Mouse (Mus musculus): ENCODE results near the gene Chrna4. TPM values are rescaled to one million over a fixed set of nuclear protein-coding genes. Genes with fewer than 3 reads are reported as not detected.

The Chrna4 gene
- polyA plus RNA-seq, 1 experiment, result not detected

DNA sequence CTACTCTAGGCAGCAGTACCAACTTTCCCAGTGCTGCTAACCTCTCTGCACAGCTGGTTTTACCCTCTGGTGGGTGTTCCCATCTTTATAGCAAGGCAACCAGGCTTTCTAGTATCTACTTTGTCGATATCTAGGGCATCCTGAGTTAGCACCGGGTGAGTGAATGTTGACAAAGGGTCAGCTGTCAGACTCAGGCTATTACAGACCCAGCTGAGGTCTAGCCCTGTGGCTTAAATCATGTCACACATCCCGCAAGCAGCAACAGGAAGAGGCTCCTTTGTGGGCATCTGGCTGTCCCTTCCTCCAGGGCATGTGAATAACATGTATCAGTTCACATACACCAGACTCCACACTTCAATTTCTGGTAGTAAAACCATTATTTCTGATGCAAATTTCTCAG, 14.8 kb upstream of the Chrna4 start:
- Histone ChIP-seq H3K36me3 (ENCODE audit: control insufficient read depth, insufficient read depth) (no peaks in the 10 kb centered on the region), H3ac (ENCODE audit: control insufficient read depth, insufficient read length) (no peak overlapping the region), H3K4me3 (no peak overlapping the region), H3K27me3 (ENCODE audit: control insufficient read depth, insufficient read depth, insufficient read length) (peaks cover 70% of the 10 kb centered on the region), H3K79me2 (ENCODE audit: control insufficient read depth, insufficient read depth) (no peaks in the 10 kb centered on the region), H3K4me2 (ENCODE audit: low read depth) (no peak overlapping the region)
- TF ChIP-seq REST (IDR thresholded peaks at IDR 0.05; ENCODE audit: insufficient read depth, insufficient read length) (no peak), MYOD1 (IDR thresholded peaks at IDR 0.05; ENCODE audit: control insufficient read depth in 1 of 3, insufficient read length in 2 of 3, low read depth in 2 of 3) (no peak), USF1 (IDR thresholded peaks at IDR 0.05; ENCODE audit: low read depth) (no peak), TCF3 (IDR thresholded peaks at IDR 0.05; ENCODE audit: insufficient read length, low read depth) (no peak), MAX (IDR thresholded peaks at IDR 0.05; ENCODE audit: low read depth) (no peak)

DNA sequence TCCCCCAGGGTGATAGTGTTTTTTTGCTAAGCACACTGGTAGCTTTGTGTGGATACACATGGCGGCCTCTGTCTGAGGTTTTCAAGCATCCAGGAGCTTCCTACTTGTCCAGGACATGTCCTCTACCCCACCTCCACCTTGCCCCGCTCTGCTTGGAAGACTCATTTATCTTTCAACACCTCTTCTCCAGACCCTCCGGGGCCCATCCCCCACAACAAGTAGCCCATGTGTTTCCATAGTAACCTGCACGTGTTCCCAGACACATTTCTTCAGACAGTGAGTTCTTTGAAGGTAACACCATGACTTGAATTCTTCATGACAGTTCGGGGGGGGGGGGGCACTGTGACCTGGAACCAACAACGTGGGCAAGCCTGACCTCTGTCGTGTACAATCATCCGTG, 14.0 kb upstream of the Chrna4 start:
- Histone ChIP-seq H3K27me3 (ENCODE audit: control insufficient read depth, insufficient read depth, insufficient read length) (peaks cover 73% of the 10 kb centered on the region), H3K36me3 (ENCODE audit: control insufficient read depth, insufficient read depth) (no peaks in the 10 kb centered on the region), H3ac (ENCODE audit: control insufficient read depth, insufficient read length) (no peak overlapping the region), H3K4me2 (ENCODE audit: low read depth) (no peak overlapping the region), H3K4me3 (no peak overlapping the region), H3K79me2 (ENCODE audit: control insufficient read depth, insufficient read depth) (no peaks in the 10 kb centered on the region)
- TF ChIP-seq TCF3 (IDR thresholded peaks at IDR 0.05; ENCODE audit: insufficient read length, low read depth), result no peak
- TF ChIP-seq TCF12 (IDR thresholded peaks at IDR 0.05; ENCODE audit: insufficient read depth, poor library complexity, severe bottlenecking), result no peak
- TF ChIP-seq CEBPB (IDR thresholded peaks at IDR 0.05; ENCODE audit: insufficient read depth, poor library complexity, severe bottlenecking), result no peak
- TF ChIP-seq POLR2AphosphoS2 (IDR thresholded peaks at IDR 0.05; ENCODE audit: insufficient read length, low read depth), result no peak
- no peak for TF ChIP-seq MYOD1 (IDR thresholded peaks at IDR 0.05; ENCODE audit: control insufficient read depth in 1 of 3, insufficient read length in 2 of 3, low read depth in 2 of 3)
- TF ChIP-seq SRF (IDR thresholded peaks at IDR 0.05; ENCODE audit: control insufficient read depth, insufficient read length, low read depth), result no peak
- no peak for TF ChIP-seq MYOG (IDR thresholded peaks at IDR 0.05; ENCODE audit: control insufficient read depth in 1 of 3, insufficient read depth in 1 of 3, insufficient read length in 2 of 3, low read depth in 2 of 3)
- TF ChIP-seq E2F4 (IDR thresholded peaks at IDR 0.05; ENCODE audit: insufficient read depth), result no peak
- TF ChIP-seq POLR2A (IDR thresholded peaks at IDR 0.05; ENCODE audit: insufficient read length, low read depth), result no peak
- TF ChIP-seq MAX (IDR thresholded peaks at IDR 0.05; ENCODE audit: low read depth), result no peak
- no peak for TF ChIP-seq USF1 (IDR thresholded peaks at IDR 0.05; ENCODE audit: low read depth)
- TF ChIP-seq REST (IDR thresholded peaks at IDR 0.05; ENCODE audit: insufficient read depth, insufficient read length), result no peak

DNA sequence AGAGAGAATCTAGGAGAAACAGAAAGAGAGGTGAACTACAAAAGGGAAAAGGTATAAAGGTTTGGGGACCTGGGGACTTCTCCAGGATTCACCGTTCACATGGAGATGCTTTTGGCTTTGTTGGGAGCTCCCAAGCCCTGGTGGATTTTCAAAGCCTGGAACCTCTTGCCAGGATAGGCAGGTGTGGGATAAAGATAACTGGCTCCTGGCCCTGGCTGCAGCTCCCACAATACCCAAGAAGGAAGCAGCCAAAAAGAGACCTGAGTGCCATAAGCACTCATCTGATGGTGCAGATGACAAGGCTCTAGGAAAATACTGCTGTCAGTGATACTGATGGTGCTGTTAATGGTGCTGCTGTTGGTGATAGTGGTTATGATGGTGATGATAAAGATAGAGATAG, 8.8 kb upstream of the Chrna4 start:
- H3K4me3 ChIP-seq, result no peak overlapping the region
- TF ChIP-seq TCF3 (IDR thresholded peaks at IDR 0.05; ENCODE audit: insufficient read length, low read depth) (no peak), MYOD1 (IDR thresholded peaks at IDR 0.05; ENCODE audit: control insufficient read depth in 1 of 3, insufficient read length in 2 of 3, low read depth in 2 of 3) (no peak), POLR2A (IDR thresholded peaks at IDR 0.05; ENCODE audit: insufficient read length, low read depth) (no peak), POLR2AphosphoS2 (IDR thresholded peaks at IDR 0.05; ENCODE audit: insufficient read length, low read depth) (no peak), MYOG (IDR thresholded peaks at IDR 0.05; ENCODE audit: control insufficient read depth in 1 of 3, insufficient read depth in 1 of 3, insufficient read length in 2 of 3, low read depth in 2 of 3) (no peak)
- H3K4me2 ChIP-seq (ENCODE audit: low read depth), result no peak overlapping the region
- no peak overlapping the region for H3ac ChIP-seq (ENCODE audit: control insufficient read depth, insufficient read length)
- no peaks in the 10 kb centered on the region for H3K36me3 ChIP-seq (ENCODE audit: control insufficient read depth, insufficient read depth)
- peaks cover 62% of the 10 kb centered on the region for H3K27me3 ChIP-seq (ENCODE audit: control insufficient read depth, insufficient read depth, insufficient read length)
- H3K79me2 ChIP-seq (ENCODE audit: control insufficient read depth, insufficient read depth), result no peaks in the 10 kb centered on the region

DNA sequence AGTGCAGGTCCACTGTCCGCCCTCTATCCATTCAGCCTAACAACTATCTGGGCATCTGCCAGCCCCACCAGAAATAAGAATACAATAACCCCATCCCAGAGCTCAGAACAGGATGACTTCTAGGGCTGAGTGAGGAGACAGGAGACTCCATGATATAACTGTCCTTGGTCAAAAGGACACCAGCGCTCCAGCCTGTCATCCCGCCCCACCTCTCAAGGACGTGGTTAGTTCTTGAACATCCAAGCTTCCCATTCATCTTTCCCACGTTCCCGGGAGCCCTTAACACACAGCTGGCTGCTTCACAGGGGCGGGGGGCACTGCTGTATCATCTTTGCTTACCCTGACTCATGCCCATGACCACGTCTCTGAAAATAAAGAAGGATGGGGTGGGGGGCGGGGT, 5.6 kb upstream of the Chrna4 start:
- no peaks in the 10 kb centered on the region for H3K79me2 ChIP-seq (ENCODE audit: control insufficient read depth, insufficient read depth)
- TF ChIP-seq POLR2A (IDR thresholded peaks at IDR 0.05; ENCODE audit: insufficient read length, low read depth) (no peak), CEBPB (IDR thresholded peaks at IDR 0.05; ENCODE audit: insufficient read depth, poor library complexity, severe bottlenecking) (no peak), TCF3 (IDR thresholded peaks at IDR 0.05; ENCODE audit: insufficient read length, low read depth) (no peak), POLR2AphosphoS2 (IDR thresholded peaks at IDR 0.05; ENCODE audit: insufficient read length, low read depth) (no peak), E2F4 (IDR thresholded peaks at IDR 0.05; ENCODE audit: insufficient read depth) (no peak), MAX (IDR thresholded peaks at IDR 0.05; ENCODE audit: low read depth) (no peak), TCF12 (IDR thresholded peaks at IDR 0.05; ENCODE audit: insufficient read depth, poor library complexity, severe bottlenecking) (no peak), USF1 (IDR thresholded peaks at IDR 0.05; ENCODE audit: low read depth) (no peak), REST (IDR thresholded peaks at IDR 0.05; ENCODE audit: insufficient read depth, insufficient read length) (no peak), MYOG (IDR thresholded peaks at IDR 0.05; ENCODE audit: control insufficient read depth in 1 of 3, insufficient read depth in 1 of 3, insufficient read length in 2 of 3, low read depth in 2 of 3) (no peak), MYOD1 (IDR thresholded peaks at IDR 0.05; ENCODE audit: control insufficient read depth in 1 of 3, insufficient read length in 2 of 3, low read depth in 2 of 3) (no peak), SRF (IDR thresholded peaks at IDR 0.05; ENCODE audit: control insufficient read depth, insufficient read length, low read depth) (no peak)
- no peak overlapping the region for H3K4me3 ChIP-seq
- no peaks in the 10 kb centered on the region for H3K36me3 ChIP-seq (ENCODE audit: control insufficient read depth, insufficient read depth)
- no peak overlapping the region for H3K4me2 ChIP-seq (ENCODE audit: low read depth)
- no peak overlapping the region for H3ac ChIP-seq (ENCODE audit: control insufficient read depth, insufficient read length)
- H3K27me3 ChIP-seq (ENCODE audit: control insufficient read depth, insufficient read depth, insufficient read length), result peaks cover 33% of the 10 kb centered on the region

- H3K27me3 ChIP-seq (ENCODE audit: control insufficient read depth, insufficient read depth, insufficient read length), result peaks cover 34% of the 10 kb centered on the region
- no peak overlapping the region for H3K4me2 ChIP-seq (ENCODE audit: low read depth)
- H3K4me3 ChIP-seq, result no peak overlapping the region
- H3K79me2 ChIP-seq (ENCODE audit: control insufficient read depth, insufficient read depth), result no peaks in the 10 kb centered on the region
- H3K36me3 ChIP-seq (ENCODE audit: control insufficient read depth, insufficient read depth), result no peaks in the 10 kb centered on the region
- TF ChIP-seq E2F4 (IDR thresholded peaks at IDR 0.05; ENCODE audit: insufficient read depth), result no peak
- TF ChIP-seq POLR2AphosphoS2 (IDR thresholded peaks at IDR 0.05; ENCODE audit: insufficient read length, low read depth), result no peak
- no peak for TF ChIP-seq CEBPB (IDR thresholded peaks at IDR 0.05; ENCODE audit: insufficient read depth, poor library complexity, severe bottlenecking)
- TF ChIP-seq TCF12 (IDR thresholded peaks at IDR 0.05; ENCODE audit: insufficient read depth, poor library complexity, severe bottlenecking), result no peak
- no peak for TF ChIP-seq MYOD1 (IDR thresholded peaks at IDR 0.05; ENCODE audit: control insufficient read depth in 1 of 3, insufficient read length in 2 of 3, low read depth in 2 of 3)
- TF ChIP-seq USF1 (IDR thresholded peaks at IDR 0.05; ENCODE audit: low read depth), result no peak
- TF ChIP-seq SRF (IDR thresholded peaks at IDR 0.05; ENCODE audit: control insufficient read depth, insufficient read length, low read depth), result no peak
- TF ChIP-seq MAX (IDR thresholded peaks at IDR 0.05; ENCODE audit: low read depth), result no peak
- no peak for TF ChIP-seq POLR2A (IDR thresholded peaks at IDR 0.05; ENCODE audit: insufficient read length, low read depth)
- no peak for TF ChIP-seq MYOG (IDR thresholded peaks at IDR 0.05; ENCODE audit: control insufficient read depth in 1 of 3, insufficient read depth in 1 of 3, insufficient read length in 2 of 3, low read depth in 2 of 3)
- TF ChIP-seq TCF3 (IDR thresholded peaks at IDR 0.05; ENCODE audit: insufficient read length, low read depth), result no peak
- no peak for TF ChIP-seq REST (IDR thresholded peaks at IDR 0.05; ENCODE audit: insufficient read depth, insufficient read length)
- no peak overlapping the region for H3ac ChIP-seq (ENCODE audit: control insufficient read depth, insufficient read length)
These were observed 5.1 kb upstream of the Chrna4 start for GRCm38 (mm10) chr2:181048252-181048945.
